Mouse (Mus musculus) MEL (cell line): ENCODE results near the gene Pnpla6. TPM values are rescaled to one million over a fixed set of nuclear protein-coding genes. Genes with fewer than 3 reads are reported as not detected.
A peak's percentile ranks its signal among the peaks of the same experiment; 100 is the strongest.

Source experiments
- DNase-seq: peaks from one replicate; pipeline ENCODE4 v3.0.0; 2011; ENCODE audit warnings: low read depth, low spot score
- H3K27ac ChIP-seq: 2 replicates; pipeline ENCODE4 v1.5.1; 2012; ENCODE audit warnings: low read depth, mild to moderate bottlenecking, control low read depth, low read length, moderate library complexity; ENCODE audit not compliant: control insufficient read depth
- H3K27me3 ChIP-seq, 2 experiments: fragments of 150-350 bp in 1 of 2; sonication (generic) in 1 of 2; 2 replicates each; pipeline ENCODE4 v1.6.1; 2012; ENCODE audit warnings: low read length in 2 of 2, mild to moderate bottlenecking in 2 of 2, improper control_type of control experiment in 1 of 2, moderate library complexity in 1 of 2; ENCODE audit not compliant: insufficient read depth in 2 of 2, control insufficient read depth in 1 of 2
- H3K36me3 ChIP-seq, 2 experiments: 2 replicates each; pipeline ENCODE4 v1.6.1; 2012 to 2014; ENCODE audit warnings: low read length in 2 of 2, improper control_type of control experiment in 1 of 2, inconsistent platforms in 1 of 2, mild to moderate bottlenecking in 1 of 2; ENCODE audit not compliant: insufficient read depth in 2 of 2, control insufficient read depth in 1 of 2
- H3K4me1 ChIP-seq, 2 experiments: fragments of 150-350 bp in 1 of 2; sonication (generic) in 1 of 2; 2 replicates each; pipeline ENCODE4 v1.6.1; 2012; ENCODE audit warnings: low read length in 2 of 2, improper control_type of control experiment in 1 of 2, mild to moderate bottlenecking in 1 of 2; ENCODE audit not compliant: insufficient read depth in 2 of 2, control insufficient read depth in 1 of 2
- H3K4me3 ChIP-seq, 2 experiments: fragments of 150-350 bp in 1 of 2; sonication (generic) in 1 of 2; 2 replicates each; pipeline ENCODE4 v1.5.1; 2012; ENCODE audit warnings: low read depth in 2 of 2, low read length in 2 of 2, mild to moderate bottlenecking in 2 of 2, moderate library complexity in 2 of 2, control low read depth in 1 of 2, improper control_type of control experiment in 1 of 2; ENCODE audit not compliant: control insufficient read depth in 1 of 2, insufficient read depth in 1 of 2
- H3K79me2 ChIP-seq: 2 replicates; pipeline ENCODE4 v1.6.1; 2012; ENCODE audit warnings: mild to moderate bottlenecking, low read length, moderate library complexity; ENCODE audit not compliant: control insufficient read depth, poor library complexity, insufficient read depth
- H3K9ac ChIP-seq: 2 replicates; pipeline ENCODE4 v1.6.1; 2012; ENCODE audit warnings: low read depth, mild to moderate bottlenecking, control low read depth, low read length, moderate library complexity; ENCODE audit not compliant: control insufficient read depth, poor library complexity, severe bottlenecking
- H3K9me3 ChIP-seq: fragments of 150-350 bp; sonication (generic); replicated peaks from 2 replicates; pipeline ENCODE4 v1.6.1; 2012; ENCODE audit warnings: mild to moderate bottlenecking, low read length, improper control_type of control experiment, moderate library complexity; ENCODE audit not compliant: insufficient read depth
- BHLHE40 ChIP-seq: IDR thresholded peaks from 2 replicates; pipeline ENCODE4 v1.6.1; 2012; ENCODE audit warnings: low read depth, mild to moderate bottlenecking, inconsistent platforms, low read length, improper control_type of control experiment, borderline replicate concordance
- CHD1 ChIP-seq: IDR thresholded peaks from 2 replicates; pipeline ENCODE4 v1.6.1; 2012; ENCODE audit warnings: low read depth, mild to moderate bottlenecking, inconsistent platforms, low read length, improper control_type of control experiment
- CHD2 ChIP-seq: IDR thresholded peaks from 2 replicates; pipeline ENCODE4 v1.6.1; 2011; ENCODE audit warnings: low read length, improper control_type of control experiment
- CTCF ChIP-seq, 3 experiments: IDR thresholded peaks in 2 of 3; conservative IDR thresholded peaks in 1 of 3; 2 replicates each; pipeline ENCODE4 v1.5.1; 2011 to 2012; ENCODE audit warnings: low read length in 3 of 3, low read depth in 2 of 3, mild to moderate bottlenecking in 2 of 3, improper control_type of control experiment in 1 of 3, inconsistent platforms in 1 of 3, mixed read lengths in 1 of 3, moderate library complexity in 1 of 3; ENCODE audit not compliant: control insufficient read depth in 1 of 3, insufficient read depth in 1 of 3, poor library complexity in 1 of 3, severe bottlenecking in 1 of 3
- ELF1 ChIP-seq: IDR thresholded peaks from 2 replicates; pipeline ENCODE4 v1.6.1; 2014; ENCODE audit warnings: low read depth, mild to moderate bottlenecking, inconsistent platforms, low read length, improper control_type of control experiment, moderate library complexity
- EP300 ChIP-seq, 2 experiments: IDR thresholded peaks; 2 replicates each; pipeline ENCODE4 v1.6.1; 2011; ENCODE audit warnings: improper control_type of control experiment in 2 of 2, low read length in 2 of 2, low read depth in 1 of 2, mild to moderate bottlenecking in 1 of 2
- GABPA ChIP-seq: IDR thresholded peaks from 2 replicates; pipeline ENCODE4 v1.6.1; 2012; ENCODE audit warnings: low read depth, mild to moderate bottlenecking, inconsistent platforms, low read length, improper control_type of control experiment, moderate library complexity
- HCFC1 ChIP-seq: IDR thresholded peaks from 2 replicates; pipeline ENCODE4 v1.6.1; 2012; ENCODE audit warnings: low read depth, mild to moderate bottlenecking, inconsistent platforms, low read length, improper control_type of control experiment, moderate library complexity
- KAT2A ChIP-seq: conservative IDR thresholded peaks from 2 replicates; pipeline ENCODE4 v1.6.1; 2012; ENCODE audit warnings: low read depth, low read length, improper control_type of control experiment, inconsistent platforms
- MAX ChIP-seq: IDR thresholded peaks from 2 replicates; pipeline ENCODE4 v1.6.1; 2011; ENCODE audit warnings: low read length, improper control_type of control experiment
- MAZ ChIP-seq: IDR thresholded peaks from 2 replicates; pipeline ENCODE4 v1.6.1; 2012; ENCODE audit warnings: low read depth, mild to moderate bottlenecking, inconsistent platforms, low read length, improper control_type of control experiment
- MEF2A ChIP-seq: IDR thresholded peaks from 2 replicates; pipeline ENCODE4 v1.6.1; 2014; ENCODE audit warnings: low read depth, mild to moderate bottlenecking, inconsistent platforms, low read length, improper control_type of control experiment; ENCODE audit not compliant: poor library complexity, insufficient replicate concordance, severe bottlenecking; ENCODE audit errors: extremely low read depth
- MXI1 ChIP-seq: IDR thresholded peaks from 2 replicates; pipeline ENCODE4 v1.6.1; 2011; ENCODE audit warnings: mild to moderate bottlenecking, low read depth, low read length, improper control_type of control experiment
- MYB ChIP-seq: IDR thresholded peaks from 2 replicates; pipeline ENCODE4 v1.6.1; 2011; ENCODE audit warnings: mild to moderate bottlenecking, low read depth, low read length, improper control_type of control experiment
- MYC ChIP-seq: IDR thresholded peaks from 2 replicates; pipeline ENCODE4 v1.6.1; 2011; ENCODE audit warnings: low read depth, mild to moderate bottlenecking, low read length, improper control_type of control experiment, moderate library complexity
- NELFE ChIP-seq: IDR thresholded peaks from 2 replicates; pipeline ENCODE4 v1.6.1; 2011; ENCODE audit warnings: low read depth, low read length, improper control_type of control experiment
- NRF1 ChIP-seq: IDR thresholded peaks from 2 replicates; pipeline ENCODE4 v1.6.1; 2014; ENCODE audit warnings: low read depth, mild to moderate bottlenecking, inconsistent platforms, low read length, improper control_type of control experiment, moderate library complexity; ENCODE audit not compliant: poor library complexity, insufficient read depth, severe bottlenecking
- POLR2AphosphoS2 ChIP-seq: IDR thresholded peaks from 2 replicates; pipeline ENCODE4 v1.6.1; 2011; ENCODE audit warnings: low read length, improper control_type of control experiment
- POLR2AphosphoS5 ChIP-seq: IDR thresholded peaks from 2 replicates; pipeline ENCODE4 v1.6.1; 2012; ENCODE audit warnings: low read depth, borderline replicate concordance, mild to moderate bottlenecking, inconsistent platforms, low read length, moderate library complexity, mixed read lengths
- RAD21 ChIP-seq: IDR thresholded peaks from 2 replicates; pipeline ENCODE4 v1.6.1; 2011; ENCODE audit warnings: mild to moderate bottlenecking, low read depth, low read length, improper control_type of control experiment
- SIN3A ChIP-seq: IDR thresholded peaks from 2 replicates; pipeline ENCODE4 v1.6.1; 2012; ENCODE audit warnings: low read length, improper control_type of control experiment, inconsistent platforms
- TAL1 ChIP-seq: IDR thresholded peaks from 2 replicates; pipeline ENCODE4 v1.6.1; 2012; ENCODE audit warnings: mild to moderate bottlenecking, inconsistent platforms, low read length, moderate library complexity, mixed read lengths
- TBP ChIP-seq: IDR thresholded peaks from 2 replicates; pipeline ENCODE4 v1.8.0; 2011; ENCODE audit warnings: low read depth, low read length, improper control_type of control experiment
- TCF12 ChIP-seq: IDR thresholded peaks from 2 replicates; pipeline ENCODE4 v1.6.1; 2014; ENCODE audit warnings: low read depth, mild to moderate bottlenecking, inconsistent platforms, low read length, improper control_type of control experiment, moderate library complexity
- UBTF ChIP-seq: IDR thresholded peaks from 2 replicates; pipeline ENCODE4 v1.6.1; 2012; ENCODE audit warnings: low read depth, mild to moderate bottlenecking, inconsistent platforms, low read length, improper control_type of control experiment, moderate library complexity, borderline replicate concordance; ENCODE audit not compliant: insufficient read depth
- USF1 ChIP-seq: IDR thresholded peaks from 2 replicates; pipeline ENCODE4 v1.6.1; 2014; ENCODE audit warnings: low read depth, mild to moderate bottlenecking, inconsistent platforms, low read length, improper control_type of control experiment, moderate library complexity
- ZKSCAN1 ChIP-seq: IDR thresholded peaks from 2 replicates; pipeline ENCODE4 v1.6.1; 2012; ENCODE audit warnings: low read depth, mild to moderate bottlenecking, inconsistent platforms, low read length, improper control_type of control experiment, moderate library complexity
- ZMIZ1 ChIP-seq: IDR thresholded peaks from 2 replicates; pipeline ENCODE4 v1.6.1; 2012; ENCODE audit warnings: low read depth, mild to moderate bottlenecking, inconsistent platforms, low read length, improper control_type of control experiment, moderate library complexity
- ZNF384 ChIP-seq: IDR thresholded peaks from 2 replicates; pipeline ENCODE4 v1.6.1; 2012; ENCODE audit warnings: low read depth, mild to moderate bottlenecking, inconsistent platforms, low read length, improper control_type of control experiment
- polyA plus RNA-seq, 2 experiments: library from polyadenylated mRNA; stranded (reverse) in 1 of 2; unstranded in 1 of 2; fragments of >175 nt in 1 of 2; fragments of >200 nt in 1 of 2; gene quantifications; 2 replicates each; pipeline versions ENCODE4 v1.2.1 to v1.2.4; 2012; ENCODE audit warnings: low replicate concordance in 2 of 2, low read depth in 1 of 2; ENCODE audit not compliant: insufficient read length in 2 of 2, insufficient read depth in 1 of 2, missing spikeins in 1 of 2
- total RNA-seq: library from RNA; depleted of rRNA; stranded (reverse); fragments of 300-350 nt; gene quantifications from 2 replicates; pipeline ENCODE4 v1.2.3, GENCODE M21; 2012

Gene Pnpla6
- total and polyA plus RNA-seq, 3 experiments, result 8.6 to 16.5 TPM; not detected in 1

DNA sequence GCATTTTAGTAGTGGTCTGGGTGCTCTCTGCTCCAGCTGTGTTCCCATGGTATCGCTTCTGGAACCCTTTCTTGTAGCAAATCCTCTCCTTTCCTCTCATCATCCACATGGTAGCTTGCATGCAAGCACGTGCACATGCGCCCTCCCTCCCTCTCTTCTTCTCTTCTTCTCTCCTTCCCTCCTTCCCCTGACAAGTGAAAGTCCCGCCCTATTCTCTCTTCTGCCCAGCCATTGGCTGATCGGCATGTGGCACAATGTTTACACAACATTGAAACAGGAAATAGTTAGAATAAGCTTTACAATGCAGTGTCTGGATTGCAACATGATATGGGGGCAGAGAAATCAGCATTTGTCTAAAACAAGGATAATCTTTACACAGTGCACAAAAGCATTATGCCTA, 33.6 kb upstream of the Pnpla6 start:
- peak; percentile 82 for TF ChIP-seq BHLHE40
- peak; percentile 99 for TF ChIP-seq SIN3A
- 0 out of 2 replicates have a peak, but pooled peaks have one; percentile 47 for TF ChIP-seq ELF1
- TF ChIP-seq NELFE, result no peak
- TF ChIP-seq MYB, result no peak
- TF ChIP-seq TAL1, result no peak
- TF ChIP-seq MYC, result peak; percentile 90
- TF ChIP-seq MAX, result peak; percentile 98
- TF ChIP-seq MAZ, result no peak
- TF ChIP-seq HCFC1, result peak; percentile 53
- peak; percentile 50 for TF ChIP-seq NRF1
- TF ChIP-seq ZMIZ1, result no peak
- TF ChIP-seq, all 39 proteins: peak for 7
- H3K79me2 ChIP-seq, result no peaks in the 10 kb centered on the region
- no peak overlapping the region; a peak in 1 of 4 replicates for H3K4me3 ChIP-seq
- H3K27ac ChIP-seq, result no peak overlapping the region; the same call in 1 of the 2 replicates
- H3K36me3 ChIP-seq, result peaks cover 0 to 10% of the 10 kb centered on the region in 2 experiments; a peak in 1 of 4 replicates
- H3K9ac ChIP-seq, result no peak overlapping the region
- DNase-seq, result peak; percentile 83
- H3K4me1 ChIP-seq, result peaks cover 0 to 10% of the 10 kb centered on the region in 2 experiments; a peak in 2 of 4 replicates
- H3K9me3 ChIP-seq, result no peaks in the 10 kb centered on the region
- H3K27me3 ChIP-seq, result no peaks in the 10 kb centered on the region

DNA sequence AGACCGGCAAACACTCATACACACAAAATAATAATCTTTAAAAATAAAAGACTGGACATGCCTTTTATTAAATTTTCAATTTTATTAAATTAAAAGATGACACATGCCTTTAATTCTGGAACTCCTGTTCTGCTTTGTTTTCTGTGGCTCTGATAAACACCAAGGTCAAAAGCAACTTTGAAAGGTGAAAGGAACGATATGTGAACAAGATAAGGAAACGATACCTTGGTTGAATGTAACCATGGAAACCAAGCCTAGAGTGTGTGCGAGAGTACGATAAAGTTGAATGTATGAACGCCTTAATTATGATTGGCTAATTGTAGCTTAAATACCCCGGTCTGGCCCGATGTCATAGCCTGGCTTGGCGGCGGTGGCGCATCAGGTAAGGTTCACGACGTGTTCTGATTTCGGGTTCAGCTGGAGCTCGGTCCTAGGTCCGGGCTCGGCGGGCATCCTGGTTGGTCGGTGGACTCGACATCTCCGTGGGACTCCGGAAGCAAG, 32.9 kb upstream of the Pnpla6 start:
- no peak overlapping the region; the same call in 1 of the 2 replicates for H3K27ac ChIP-seq
- H3K9me3 ChIP-seq, result no peaks in the 10 kb centered on the region
- no peaks in the 10 kb centered on the region for H3K79me2 ChIP-seq
- no peaks in the 10 kb centered on the region for H3K27me3 ChIP-seq
- H3K4me1 ChIP-seq, result peaks cover 0 to 10% of the 10 kb centered on the region in 2 experiments; a peak in 2 of 4 replicates
- no peak overlapping the region for H3K9ac ChIP-seq
- peaks cover 0 to 10% of the 10 kb centered on the region in 2 experiments; a peak in 1 of 4 replicates for H3K36me3 ChIP-seq
- DNase-seq, result peak; percentile 76
- peak overlapping the region; percentile 19 to 41 for H3K4me3 ChIP-seq
- TF ChIP-seq GABPA (no peak), ZKSCAN1 (no peak), ZMIZ1 (no peak), UBTF (no peak), ZNF384 (no peak), RAD21 (no peak), USF1 (no peak), MEF2A (no peak), KAT2A (no peak), ELF1 (no peak), POLR2AphosphoS2 (no peak), TCF12 (no peak), MXI1 (no peak), TAL1 (peak; percentile 48), CHD2 (no peak), CTCF (IDR thresholded peaks at IDR 0.05 in 2 of 3, conservative IDR thresholded peaks at IDR 0.05 in 1 of 3; ENCODE audit: control insufficient read depth in 1 of 3, insufficient read depth in 1 of 3, low read depth in 2 of 3, low read length in 3 of 3, poor library complexity in 1 of 3, severe bottlenecking in 1 of 3) (no peak), MYC (no peak), EP300 (IDR thresholded peaks at IDR 0.05; ENCODE audit: low read depth in 1 of 2, low read length in 2 of 2) (peak in 1 of 2 experiments; percentile 62; a peak in 3 of 4 replicates), BHLHE40 (no peak), NRF1 (no peak), POLR2AphosphoS5 (no peak), TBP (0 out of 2 replicates have a peak, but pooled peaks have one; percentile 12), MAZ (no peak), MAX (no peak), CHD1 (no peak)
